16 mouse cellular contexts compared by ENCODE assay signal in genomic region chr7:44485572-44486195, GRCm38 (mm10). TPM values are rescaled to one million over a fixed set of nuclear protein-coding genes. Genes with fewer than 3 reads are reported as not detected.
A peak's percentile ranks its signal among the peaks of the same experiment; 100 is the strongest.
DNase-seq lines count a peak whose midpoint lies in the region; ATAC-seq and TF ChIP-seq lines count a peak whose summit lies in the region.
"Had no signal": no experiment of that assay in that cellular context is flagged by ENCODE, and none has a peak within 500 bp of the region (broad histone marks: within the 10 kb centered on the region; RNA-seq: fewer than 3 reads in every experiment).

No protein-coding gene starts in this region.

- ATAC-seq in heart, embryonic 13.5 days (ENCODE audit: extremely low read depth, insufficient number of reproducible peaks, low FRiP score, low TSS enrichment), result no peak
- ATAC-seq in midbrain, postnatal 0 days (ENCODE audit: low FRiP score), result peak; percentile 50; the same call in 1 of the 2 replicates
- ATAC-seq in frontal cortex, adult (ENCODE audit: low TSS enrichment), result no peak

- H3K4me1 ChIP-seq in heart, embryonic 13.5 days, result peaks cover 59% of the 10 kb centered on the region
- H3K4me1 ChIP-seq in heart, embryonic 10.5 days, result peaks cover 24% of the 10 kb centered on the region
- H3K4me1 ChIP-seq in midbrain, postnatal 0 days (ENCODE audit: insufficient read depth, low read length), result no peaks in the 10 kb centered on the region
- H3K4me1 ChIP-seq: embryonic facial prominence, embryonic 15.5 days; forebrain, embryonic 12.5 days had no signal

- H3K9ac ChIP-seq in heart, embryonic 13.5 days, result peak overlapping the region; percentile 47; the same call in 1 of the 2 replicates
- H3K9ac ChIP-seq in midbrain, postnatal 0 days (replicated peaks; ENCODE audit: low read length, poor library complexity, severe bottlenecking), result no peak overlapping the region
- H3K9ac ChIP-seq: embryonic facial prominence, embryonic 15.5 days; liver, embryonic 12.5 days had no signal

- no peak for TF ChIP-seq CTCF in midbrain, postnatal 0 days (IDR thresholded peaks at IDR 0.05)

- no peaks in the 10 kb centered on the region for H3K9me3 ChIP-seq in heart, embryonic 13.5 days
- H3K9me3 ChIP-seq in heart, embryonic 10.5 days, result no peaks in the 10 kb centered on the region
- no peaks in the 10 kb centered on the region for H3K9me3 ChIP-seq in midbrain, postnatal 0 days (ENCODE audit: low read length)
- H3K9me3 ChIP-seq: embryonic facial prominence, embryonic 15.5 days; forebrain, embryonic 12.5 days; hindbrain, embryonic 15.5 days; liver, embryonic 12.5 days had no signal

- 57% methylated on average over 7 of the region's 7 CpGs for WGBS in heart, embryonic 13.5 days
- WGBS in heart, embryonic 10.5 days, result 67% methylated on average over 6 of the region's 7 CpGs
- 67% methylated on average over 7 of the region's 7 CpGs for WGBS in midbrain, postnatal 0 days

- H3K4me2 ChIP-seq in heart, embryonic 13.5 days, result no peak overlapping the region
- H3K4me2 ChIP-seq in midbrain, postnatal 0 days (ENCODE audit: low read depth, low read length, poor library complexity, severe bottlenecking), result no peak overlapping the region
- H3K4me2 ChIP-seq: embryonic facial prominence, embryonic 15.5 days; forebrain, embryonic 12.5 days; hindbrain, embryonic 15.5 days; liver, embryonic 12.5 days had no signal

- peaks cover 48% of the 10 kb centered on the region for H3K36me3 ChIP-seq in heart, embryonic 13.5 days
- peaks cover 39% of the 10 kb centered on the region for H3K36me3 ChIP-seq in heart, embryonic 10.5 days
- H3K36me3 ChIP-seq in midbrain, postnatal 0 days (ENCODE audit: insufficient read depth, low read length), result peaks cover 17% of the 10 kb centered on the region

- no peak for DNase-seq in heart, embryonic 10.5 days (ENCODE audit: low spot score)
- peak; percentile 5 for DNase-seq in layer of hippocampus, adult 11-12 months (ENCODE audit: low spot score)
- DNase-seq in layer of hippocampus, postnatal 14 days (ENCODE audit: low spot score in 2 of 2), result no peak
- peak; percentile 40 for DNase-seq in testis, postnatal 10 days (ENCODE audit: low spot score)
- no peak for DNase-seq in testis, postnatal 14 days (ENCODE audit: low spot score)
- DNase-seq in midbrain, postnatal 0 days (ENCODE audit: low spot score), result no peak

- H3K4me3 ChIP-seq in heart, embryonic 13.5 days, result no peak overlapping the region
- no peak overlapping the region for H3K4me3 ChIP-seq in heart, embryonic 10.5 days
- H3K4me3 ChIP-seq in midbrain, postnatal 0 days (ENCODE audit: low read depth, low read length), result no peak overlapping the region
- H3K4me3 ChIP-seq: embryonic facial prominence, embryonic 15.5 days; forebrain, embryonic 12.5 days; hindbrain, embryonic 15.5 days; liver, embryonic 12.5 days had no signal

- peaks cover 8% of the 10 kb centered on the region for H3K27me3 ChIP-seq in heart, embryonic 13.5 days (replicated peaks)
- peaks cover 10% of the 10 kb centered on the region; the same call in 1 of the 2 replicates for H3K27me3 ChIP-seq in heart, embryonic 10.5 days (ENCODE audit: insufficient read depth, poor library complexity, severe bottlenecking)
- H3K27me3 ChIP-seq in midbrain, postnatal 0 days (ENCODE audit: insufficient read depth, low read length), result 0 out of 2 replicates have a peak, but pooled peaks cover under 1% of the 10 kb centered on the region

- peak overlapping the region; percentile 60 for H3K27ac ChIP-seq in heart, embryonic 13.5 days (replicated peaks)
- no peak overlapping the region for H3K27ac ChIP-seq in heart, embryonic 10.5 days
- no peak overlapping the region for H3K27ac ChIP-seq in midbrain, postnatal 0 days (ENCODE audit: low read depth, low read length)
- H3K27ac ChIP-seq: embryonic facial prominence, embryonic 15.5 days; forebrain, embryonic 12.5 days had no signal

RNA-seq across cellular contexts. Expression of gene Emc10, which starts 10.6 kb away (rescaled TPM):
- 88.2 and 93.2 TPM in 2 replicates for polyA plus RNA-seq in heart, embryonic 13.5 days (2015; fragmentation: Nextera tagmentation; extraction: Ambion mirVana)
- polyA plus RNA-seq in heart, embryonic 10.5 days (2016; fragmentation: Nextera tagmentation; extraction: Ambion mirVana), result 92.2 and 95.7 TPM in 2 replicates
- 100 to 1,000 TPM; 163 to 173 TPM for total RNA-seq in layer of hippocampus, postnatal 14 days (2021)
- total RNA-seq in midbrain, postnatal 0 days (2014; rRNA removed), result 247 and 273 TPM in 2 replicates
- polyA plus RNA-seq in midbrain, postnatal 0 days (2015; fragmentation: Nextera tagmentation; extraction: Ambion mirVana), result 150 and 154 TPM in 2 replicates

RNA-seq across cellular contexts. Expression of gene Fam71e1, which starts 10.7 kb away (rescaled TPM):
- polyA plus RNA-seq in heart, embryonic 13.5 days (2015; fragmentation: Nextera tagmentation; extraction: Ambion mirVana), result 8.5 and 9.1 TPM in 2 replicates
- 9.3 and 11.1 TPM in 2 replicates for polyA plus RNA-seq in heart, embryonic 10.5 days (2016; fragmentation: Nextera tagmentation; extraction: Ambion mirVana)
- total RNA-seq in layer of hippocampus, postnatal 14 days (2021), result 10 to 100 TPM; 29.8 to 48.4 TPM
- 18.5 and 19.3 TPM in 2 replicates for total RNA-seq in midbrain, postnatal 0 days (2014; rRNA removed)
- polyA plus RNA-seq in midbrain, postnatal 0 days (2015; fragmentation: Nextera tagmentation; extraction: Ambion mirVana), result 23.8 and 27.7 TPM in 2 replicates

RNA-seq across cellular contexts. Expression of gene Josd2, which starts 17.9 kb away (rescaled TPM):
- 138 and 158 TPM in 2 replicates for polyA plus RNA-seq in heart, embryonic 13.5 days (2015; fragmentation: Nextera tagmentation; extraction: Ambion mirVana)
- 158 and 196 TPM in 2 replicates for polyA plus RNA-seq in heart, embryonic 10.5 days (2016; fragmentation: Nextera tagmentation; extraction: Ambion mirVana)
- total RNA-seq in layer of hippocampus, postnatal 14 days (2021), result 10 to 100 TPM; 60.7 to 64.3 TPM
- 25.5 and 38.5 TPM in 2 replicates for total RNA-seq in midbrain, postnatal 0 days (2014; rRNA removed)
- 22.7 and 25.4 TPM in 2 replicates for polyA plus RNA-seq in midbrain, postnatal 0 days (2015; fragmentation: Nextera tagmentation; extraction: Ambion mirVana)

RNA-seq across cellular contexts. Expression of gene Aspdh, which starts 20.5 kb away (rescaled TPM):
- 0.70 and 1.4 TPM in 2 replicates for polyA plus RNA-seq in heart, embryonic 13.5 days (2015; fragmentation: Nextera tagmentation; extraction: Ambion mirVana)
- 0.83 and 1.8 TPM in 2 replicates for polyA plus RNA-seq in heart, embryonic 10.5 days (2016; fragmentation: Nextera tagmentation; extraction: Ambion mirVana)
- total RNA-seq in layer of hippocampus, postnatal 14 days (2021), result 10 to 100 TPM; 15.0 to 15.4 TPM
- total RNA-seq in midbrain, postnatal 0 days (2014; rRNA removed), result 7.1 and 11.8 TPM in 2 replicates
- polyA plus RNA-seq in midbrain, postnatal 0 days (2015; fragmentation: Nextera tagmentation; extraction: Ambion mirVana), result 2.1 and 3.7 TPM in 2 replicates
- total RNA-seq: gastrocnemius, adult 18-20 months; megakaryocyte progenitor cell, adult 5-6 weeks had no signal

RNA-seq across cellular contexts. Expression of gene Mybpc2, which starts 38.8 kb away (rescaled TPM):
- polyA plus RNA-seq in heart, embryonic 13.5 days (2015; fragmentation: Nextera tagmentation; extraction: Ambion mirVana), result 2.2 and 2.4 TPM in 2 replicates
- 0.21 TPM in 2 replicates for polyA plus RNA-seq in heart, embryonic 10.5 days (2016; fragmentation: Nextera tagmentation; extraction: Ambion mirVana)
- under 1 TPM in 1 of 2 experiments, not detected in 1; 0.10 TPM for total RNA-seq in layer of hippocampus, postnatal 14 days (2021)
- 0.27 and 0.38 TPM in 2 replicates for total RNA-seq in midbrain, postnatal 0 days (2014; rRNA removed)
- 0.28 and 0.34 TPM in 2 replicates for polyA plus RNA-seq in midbrain, postnatal 0 days (2015; fragmentation: Nextera tagmentation; extraction: Ambion mirVana)
- total RNA-seq: left cerebral cortex, postnatal 25 days; megakaryocyte progenitor cell, adult 5-6 weeks had no signal
- polyA plus RNA-seq: brain, embryonic 14.5 days; liver, embryonic 12.5 days had no signal

Comparison
In these comparisons a context has a peak if more than half of its experiments do, and no peak if none do; other contexts are left out.
1. DNase-seq: peak in layer of hippocampus, adult 11-12 months (single experiment) and testis, postnatal 10 days (single experiment); none in heart, embryonic 10.5 days (single experiment), layer of hippocampus, postnatal 14 days (0 of 2), testis, postnatal 14 days (single experiment) and midbrain, postnatal 0 days (single experiment).